Mouse (Mus musculus): ENCODE measurements around the gene C6.
A peak's percentile ranks its signal among the peaks of the same experiment; 100 is the strongest.

Gene C6

DNA sequence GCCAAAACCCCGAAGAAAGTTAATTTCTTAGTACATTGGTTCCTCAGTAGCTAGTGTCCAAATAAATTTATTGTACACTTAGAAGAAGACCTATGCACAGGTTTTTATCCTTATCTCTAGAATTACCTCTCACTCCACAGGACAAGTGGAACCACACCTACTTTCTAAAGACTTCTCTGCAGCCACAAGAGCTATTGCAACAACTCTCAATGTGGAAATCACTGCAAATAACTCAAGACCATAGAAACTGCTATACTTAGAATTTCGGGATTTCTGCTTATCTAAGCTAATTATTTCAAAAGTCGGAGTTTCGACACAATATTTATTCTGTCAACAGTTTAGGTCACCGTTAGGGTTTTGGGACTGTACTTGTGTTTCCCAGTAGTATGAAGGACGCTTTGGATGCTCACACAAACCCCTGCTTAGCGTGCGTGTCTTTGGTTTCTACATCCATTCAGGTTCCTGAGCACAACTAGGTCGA is at the start of gene C6:
C6 (plus strand) TSS at position 346 of the 481 bp plus-strand sequence.
- DNase-seq (ENCODE audit: low spot score in 2 of 2), result no peak

DNA sequence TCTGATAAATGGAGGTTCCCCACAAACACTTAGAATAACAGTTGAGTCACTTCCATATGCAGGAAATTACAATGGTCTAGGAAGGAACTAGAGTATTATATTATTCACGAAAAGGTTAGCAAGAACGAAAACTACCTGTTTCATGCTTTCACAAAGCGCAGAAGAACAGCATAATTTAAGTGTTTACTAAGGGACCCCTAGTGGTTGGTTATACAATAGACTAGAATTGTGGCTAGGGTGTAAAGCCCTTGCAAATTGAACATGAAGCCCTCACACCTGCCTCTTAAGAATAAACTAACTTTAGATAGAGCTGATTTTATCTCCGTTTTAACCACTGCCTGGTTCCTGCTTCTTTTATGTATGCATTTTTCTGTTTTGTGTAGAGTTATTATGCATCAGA is 29.4 kb upstream of the C6 start:
- no peak for DNase-seq (ENCODE audit: low spot score in 2 of 2)

- no peak for DNase-seq (ENCODE audit: low spot score in 2 of 2)
Observed at GRCm38 (mm10) chr15:4734150-4734549, 7.2 kb downstream of the C6 start.

DNA sequence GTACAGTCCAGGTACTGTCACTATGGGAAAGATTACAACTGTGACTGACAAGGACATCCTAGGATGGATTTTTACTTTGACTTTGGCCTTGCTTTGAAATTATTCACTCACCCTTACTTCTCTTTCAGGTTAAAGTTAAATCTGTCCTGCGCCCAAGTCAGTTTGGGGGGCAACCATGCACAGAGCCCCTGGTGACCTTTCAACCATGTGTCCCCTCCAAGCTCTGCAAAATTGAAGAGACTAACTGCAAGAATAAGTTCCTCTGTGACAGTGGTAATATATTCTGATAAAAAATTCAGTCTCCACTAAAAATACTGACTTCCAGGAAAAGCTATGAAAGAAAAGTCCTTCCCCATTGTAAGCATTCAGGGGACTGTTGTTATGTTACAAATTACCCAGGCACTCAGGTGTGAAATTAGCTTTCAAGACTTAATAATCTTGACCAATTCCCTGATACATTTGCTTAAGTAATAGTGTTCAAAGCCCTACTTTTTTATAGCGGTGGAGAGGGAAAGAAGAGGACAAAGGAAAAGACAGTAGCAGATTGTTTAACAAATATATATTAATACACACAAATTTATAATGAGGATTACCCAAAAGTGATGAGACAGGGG is 8.1 kb downstream of the C6 start:
- DNase-seq (ENCODE audit: low spot score in 2 of 2), result no peak

DNA sequence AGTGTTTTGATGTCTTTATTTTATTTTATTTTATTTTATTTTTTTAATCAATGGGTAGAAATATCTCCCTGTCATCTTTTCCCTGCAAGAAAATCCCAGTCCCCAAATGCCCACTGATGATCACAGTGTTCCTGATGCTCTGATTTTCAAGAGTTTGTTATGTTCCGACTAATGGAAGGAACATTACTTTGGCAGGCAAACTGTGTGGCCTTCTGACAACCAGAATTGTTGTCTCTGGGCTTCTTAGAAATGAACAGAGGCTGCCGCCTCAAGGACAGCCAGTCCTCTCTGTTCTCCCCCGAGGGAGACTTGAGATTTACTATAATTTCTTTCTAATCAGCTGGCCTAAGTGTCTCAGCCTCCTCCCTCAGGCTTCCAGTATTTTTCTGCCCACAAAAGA is 20.7 kb downstream of the C6 start:
- no peak for DNase-seq (ENCODE audit: low spot score in 2 of 2)

DNA sequence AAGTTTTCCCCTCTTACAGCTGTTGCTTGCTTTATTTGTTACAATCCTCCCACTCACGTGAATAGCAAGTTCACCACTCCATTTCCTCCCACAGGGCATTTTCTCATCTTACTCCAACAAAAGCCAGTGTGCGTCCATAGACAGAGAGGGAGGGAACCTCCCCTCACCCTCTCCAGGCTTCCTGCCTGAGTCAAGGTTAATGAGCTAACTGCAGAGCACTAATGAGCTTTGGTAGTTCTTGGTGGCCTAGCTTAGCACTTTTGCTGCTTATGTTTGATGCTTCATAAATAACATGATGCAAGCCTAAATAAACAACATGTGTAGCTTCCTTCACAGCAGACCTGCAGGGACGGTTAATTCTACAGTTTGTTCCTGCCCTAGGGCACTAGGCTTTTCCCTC is 63.4 kb downstream of the C6 start:
- DNase-seq (ENCODE audit: low spot score in 2 of 2), result no peak

DNA sequence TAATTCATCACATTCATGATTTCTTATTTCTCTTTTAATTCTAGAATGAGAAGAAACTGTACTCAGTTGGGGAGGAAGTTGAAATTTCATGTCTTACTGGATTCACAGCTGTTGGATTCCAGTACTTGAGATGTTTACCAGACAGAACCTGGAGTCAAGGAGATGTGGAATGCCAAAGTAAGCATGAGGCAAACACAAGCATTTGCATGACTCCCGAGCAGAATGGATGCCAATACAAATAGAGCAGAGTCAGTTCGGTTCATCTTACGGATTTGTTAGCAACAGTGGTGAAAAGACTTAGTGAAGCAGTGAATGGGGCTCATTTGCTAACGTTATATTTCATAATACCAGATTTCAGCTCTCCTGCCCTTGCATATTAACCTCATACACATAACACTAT is 69.9 kb downstream of the C6 start:
- DNase-seq (ENCODE audit: low spot score in 2 of 2), result no peak

DNA sequence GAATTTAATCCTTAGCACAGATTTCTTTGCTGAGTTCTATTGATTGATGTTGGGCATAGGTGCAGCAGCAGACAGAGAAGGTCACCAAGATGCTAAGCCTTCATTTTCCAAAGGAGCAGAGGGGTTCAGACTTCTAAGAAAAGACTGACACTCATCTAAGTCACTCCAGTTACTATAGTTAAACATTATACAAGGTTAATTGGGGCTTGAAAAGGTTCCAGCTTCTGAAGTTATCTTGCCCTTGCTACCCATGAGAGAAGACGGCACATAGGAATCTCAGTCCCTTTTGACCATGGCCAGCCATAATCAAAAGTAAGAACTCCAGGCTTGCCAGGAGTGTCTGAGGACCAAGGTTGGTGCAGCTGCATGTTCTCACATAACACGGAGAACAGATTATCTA is 77.3 kb downstream of the C6 start:
- DNase-seq (ENCODE audit: low spot score in 2 of 2), result no peak

DNA sequence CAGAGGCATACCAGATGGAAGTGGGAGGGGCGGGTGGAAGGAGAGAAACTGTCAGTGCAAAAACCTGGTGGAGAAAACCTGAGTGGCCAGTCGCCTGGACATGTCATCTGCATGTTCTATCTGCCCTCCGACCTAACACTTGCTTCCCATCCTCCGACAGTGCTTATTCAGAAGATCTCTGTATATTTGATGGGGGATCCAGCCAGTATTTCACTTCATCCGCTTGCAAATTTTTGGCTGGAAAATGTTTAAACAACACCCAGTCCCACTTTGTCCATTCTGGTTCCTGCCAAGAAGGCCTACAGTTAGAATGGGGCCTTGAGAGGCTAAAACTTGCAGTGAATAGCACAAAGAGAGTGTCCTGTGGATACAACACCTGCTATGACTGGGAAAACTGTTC is 81.2 kb downstream of the C6 start:
- DNase-seq (ENCODE audit: low spot score in 2 of 2), result no peak

DNA sequence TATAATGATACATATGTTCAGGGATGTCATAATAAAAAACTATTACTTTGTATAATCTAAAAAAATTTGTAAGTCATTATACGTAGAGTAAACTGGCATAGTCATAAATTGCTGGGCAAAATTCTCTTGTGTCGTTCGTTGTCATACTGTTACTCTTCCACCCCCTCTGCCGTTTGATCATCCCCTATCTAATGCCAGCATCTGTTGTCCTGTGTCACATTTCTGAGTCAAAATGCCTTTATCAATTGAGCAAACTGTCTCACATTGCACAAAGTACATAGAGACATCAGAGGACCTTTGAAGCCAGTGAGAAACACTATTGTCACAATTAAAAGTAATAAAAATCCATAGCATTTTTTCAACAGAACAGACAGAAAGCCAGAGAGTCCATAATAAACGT is 88.0 kb downstream of the C6 start:
- no peak for DNase-seq (ENCODE audit: low spot score in 2 of 2)

- no peak for DNase-seq (ENCODE audit: low spot score in 2 of 2)
Observed at GRCm38 (mm10) chr15:4815711-4816110, 88.7 kb downstream of the C6 start.

DNA sequence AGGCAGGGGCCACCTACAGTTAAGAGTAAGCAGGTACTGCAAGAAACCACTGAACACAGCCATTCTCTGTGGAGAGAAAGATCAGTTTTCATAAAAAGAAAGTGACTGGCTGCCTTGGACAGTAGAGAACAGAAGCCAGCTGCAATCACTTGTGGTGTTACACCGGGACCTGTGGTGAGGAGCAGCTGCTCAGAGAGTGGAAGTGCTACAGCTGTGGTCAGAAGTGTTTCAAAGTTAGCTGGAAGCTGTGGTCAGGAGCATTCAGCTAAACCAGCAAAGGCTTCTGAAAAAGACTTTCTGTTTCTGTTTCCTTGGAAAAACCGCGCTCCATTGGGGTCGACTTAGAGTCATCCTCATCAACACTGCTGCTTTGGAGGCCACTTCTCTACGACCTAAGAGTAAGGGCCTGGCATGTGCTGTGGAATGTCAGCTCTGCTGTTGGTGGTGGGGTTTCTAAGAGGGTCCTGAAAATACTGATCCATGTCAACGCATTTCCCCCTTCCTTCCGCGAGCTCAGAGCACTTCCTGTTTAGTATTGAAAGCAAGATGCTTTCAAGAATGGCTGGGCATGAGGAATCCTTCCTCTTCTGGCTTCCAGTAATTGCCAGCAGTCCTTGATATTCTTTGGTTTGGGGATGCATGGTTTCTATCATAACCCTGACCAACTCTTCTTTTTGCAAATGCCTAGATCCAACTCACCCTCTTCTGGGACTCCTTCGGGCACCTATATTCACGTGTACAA is 89.9 kb downstream of the C6 start:
- DNase-seq (ENCODE audit: low spot score in 2 of 2), result peak in 1 of 2 experiments; percentile 5

DNA sequence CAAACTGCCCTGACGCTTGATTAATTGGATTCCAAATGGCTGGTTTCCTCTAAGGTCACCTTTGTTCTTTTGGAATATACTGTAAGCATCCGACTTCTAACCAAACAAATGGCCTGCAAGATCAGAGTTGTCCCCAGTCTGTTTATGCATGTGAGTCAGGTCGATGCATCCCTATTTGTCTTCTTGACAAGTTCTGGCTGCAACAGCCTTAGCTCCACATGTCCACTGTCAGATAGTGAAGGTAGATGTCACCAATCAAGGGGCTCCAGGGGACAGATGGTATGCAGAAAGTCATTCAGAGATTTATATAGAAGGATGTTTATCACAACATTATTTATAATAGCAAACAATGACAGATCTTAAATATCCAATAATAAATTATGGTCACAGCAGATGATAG is 91.5 kb downstream of the C6 start:
- no peak for DNase-seq (ENCODE audit: low spot score in 2 of 2)

- no peak for DNase-seq (ENCODE audit: low spot score in 2 of 2)
Observed at GRCm38 (mm10) chr15:4821161-4821560, 94.2 kb downstream of the C6 start.

DNA sequence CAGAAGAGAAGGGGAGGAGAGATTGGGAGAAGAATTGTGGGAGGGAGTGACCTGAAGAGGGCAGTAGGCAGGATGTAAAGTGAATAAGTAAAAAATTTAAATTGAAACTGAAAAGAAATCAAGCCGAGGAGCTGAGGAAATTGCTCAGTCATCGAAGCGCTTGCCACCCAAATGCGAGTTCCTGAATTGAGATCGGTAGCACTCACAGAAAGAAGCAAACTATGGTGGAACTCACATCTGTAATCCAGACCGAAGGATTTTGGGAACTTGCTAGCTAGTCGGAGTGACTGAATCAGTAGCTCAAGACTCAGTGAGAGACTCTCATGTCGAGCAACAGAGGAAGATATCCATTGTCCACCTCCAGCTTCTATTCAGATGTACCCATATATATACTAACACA is 94.8 kb downstream of the C6 start:
- no peak for DNase-seq (ENCODE audit: low spot score in 2 of 2)

- no peak for DNase-seq (ENCODE audit: low spot score in 2 of 2)
Observed at GRCm38 (mm10) chr15:4827736-4828135, 100.8 kb downstream of the C6 start.

- no peak for DNase-seq (ENCODE audit: low spot score in 2 of 2)
Observed at GRCm38 (mm10) chr15:4836354-4836753, 109.4 kb downstream of the C6 start.

GRCm38 (mm10) chr15:4850015-4850414 is 123.0 kb downstream of the C6 start:
- no peak for DNase-seq (ENCODE audit: low spot score in 2 of 2)
